Mouse (Mus musculus) kidney, adult 11 months (tissue): Measurements from ENCODE around the gene Uchl1.

ENCODE experiments used
- DNase-seq: peaks from one replicate; pipeline ENCODE4 v3.0.0; 2022

The Uchl1 gene

DNA sequence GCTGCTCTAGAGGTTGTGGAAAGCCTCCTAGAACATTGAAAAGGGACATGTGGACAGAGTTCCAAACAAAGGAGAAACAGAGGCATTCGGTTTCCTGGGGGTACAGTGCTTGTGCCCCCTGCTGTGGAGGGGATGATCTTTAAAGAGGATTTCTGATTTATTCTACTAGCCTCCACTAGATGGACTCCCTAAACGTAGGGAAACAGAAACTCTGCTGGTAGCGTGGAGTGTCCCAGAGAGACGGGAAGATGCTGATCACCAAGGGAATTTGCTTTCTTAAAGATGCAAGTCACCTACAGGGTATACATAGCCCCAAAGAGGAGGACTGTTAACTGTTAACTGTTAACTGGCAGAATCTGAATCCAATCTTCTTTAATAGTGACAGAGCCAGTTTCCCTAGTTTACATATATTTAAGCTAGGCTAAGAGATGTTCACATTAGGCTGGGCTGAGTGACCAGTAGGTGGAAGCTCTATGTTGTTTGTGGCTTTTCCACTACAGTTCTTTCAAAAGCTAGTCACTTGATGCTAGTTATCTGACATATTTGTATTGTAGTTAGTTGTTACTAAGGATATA is 34.6 kb downstream of the Uchl1 start:
- no peak for DNase-seq

DNA sequence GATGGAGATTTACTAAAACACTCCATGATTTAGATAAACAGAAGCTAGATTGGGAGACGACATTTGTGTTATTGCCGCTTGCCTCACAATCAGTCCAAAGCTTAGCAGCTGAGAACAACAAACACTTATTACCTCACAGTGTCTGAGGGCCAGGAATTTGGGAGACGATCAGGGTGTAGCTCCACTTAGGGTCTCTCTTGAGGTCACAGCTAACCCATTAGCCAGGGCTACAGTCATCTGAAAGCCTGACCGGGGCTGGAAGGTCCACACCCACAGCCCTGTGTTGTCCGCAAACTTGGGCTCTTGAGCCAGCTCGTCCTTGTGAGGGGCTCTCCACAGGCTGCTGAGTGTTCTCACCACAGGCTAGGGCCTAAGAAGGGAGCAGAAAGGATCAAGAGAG is 36.9 kb downstream of the Uchl1 start:
- no peak for DNase-seq

DNA sequence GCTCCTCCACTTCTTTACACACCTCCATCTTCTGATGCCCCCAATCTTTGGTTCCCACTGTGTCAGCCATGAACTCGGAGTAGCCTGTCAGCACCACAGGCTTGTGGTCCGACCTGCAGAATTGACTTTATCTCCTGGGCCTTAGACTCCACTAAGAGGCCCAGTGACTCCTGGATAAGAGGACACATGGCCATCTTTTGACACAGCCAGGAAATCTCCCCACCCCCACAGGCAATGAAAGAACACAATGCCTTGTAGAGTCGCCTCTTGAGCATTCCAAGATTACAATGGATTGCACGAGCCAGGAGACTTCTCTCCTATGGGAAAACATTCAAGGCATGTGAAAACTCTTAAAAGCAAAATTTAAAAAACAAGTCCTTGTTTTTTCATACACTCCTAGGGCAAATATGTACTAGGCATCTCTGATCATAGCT is 39.6 kb downstream of the Uchl1 start:
- no peak for DNase-seq

DNA sequence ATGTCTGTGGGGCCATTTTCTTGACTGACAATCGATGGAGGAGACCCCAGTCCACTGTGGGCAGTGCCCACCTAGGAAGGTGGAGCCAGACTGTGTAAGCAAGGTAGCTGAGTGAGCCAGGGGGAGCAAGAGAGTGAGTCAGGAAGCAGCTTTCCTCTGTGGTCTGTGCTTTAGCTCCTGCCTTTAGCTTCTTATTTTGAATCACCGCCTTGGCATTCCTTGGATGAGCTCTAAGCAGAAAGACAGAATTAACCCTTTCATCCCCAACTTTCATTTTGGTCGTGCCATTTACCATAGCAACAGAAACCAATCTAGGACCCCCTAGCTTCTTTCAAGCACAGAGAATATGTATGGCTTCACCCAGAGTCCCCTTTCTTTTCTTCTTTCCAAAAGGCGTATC is 42.0 kb downstream of the Uchl1 start:
- DNase-seq, result no peak

DNA sequence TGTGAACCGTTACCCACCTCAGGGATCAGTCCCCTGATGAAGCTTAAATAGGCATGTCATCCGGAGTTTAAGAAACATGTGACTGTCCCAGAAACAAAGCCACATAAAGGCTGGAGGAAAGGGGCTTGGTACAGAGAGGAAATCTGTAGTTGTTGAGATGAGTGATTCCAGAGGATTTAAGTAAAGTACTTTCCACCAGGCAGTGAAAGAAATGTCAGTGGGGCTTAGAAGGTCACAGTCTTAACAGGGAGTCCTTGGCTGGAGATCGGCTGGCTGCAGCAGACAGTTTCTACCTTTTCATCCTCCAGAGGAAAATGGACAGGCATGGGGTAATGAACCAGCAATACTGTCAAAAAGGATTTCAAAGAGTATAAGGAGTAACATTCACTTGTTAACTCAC is 42.5 kb downstream of the Uchl1 start:
- DNase-seq, result no peak

DNA sequence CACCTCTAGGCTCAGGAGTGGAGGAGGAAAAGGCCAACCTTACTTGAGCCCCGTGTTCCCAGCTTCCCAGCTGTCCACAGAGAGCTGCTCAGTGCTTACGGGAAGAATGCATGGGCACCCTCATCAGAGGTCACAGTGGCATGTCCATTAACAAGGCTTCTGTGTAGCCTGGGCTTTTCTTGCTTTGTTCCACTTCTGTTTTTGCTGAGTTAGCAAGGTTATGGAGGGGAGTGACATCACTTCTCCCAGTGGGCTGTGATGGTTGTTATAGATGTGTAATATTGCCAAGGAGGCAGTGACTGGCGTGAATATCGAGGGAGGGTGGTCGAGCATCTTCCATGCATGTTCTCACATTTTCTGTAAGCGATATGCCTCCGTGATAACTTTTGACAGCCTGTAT is 43.0 kb downstream of the Uchl1 start:
- no peak for DNase-seq

DNA sequence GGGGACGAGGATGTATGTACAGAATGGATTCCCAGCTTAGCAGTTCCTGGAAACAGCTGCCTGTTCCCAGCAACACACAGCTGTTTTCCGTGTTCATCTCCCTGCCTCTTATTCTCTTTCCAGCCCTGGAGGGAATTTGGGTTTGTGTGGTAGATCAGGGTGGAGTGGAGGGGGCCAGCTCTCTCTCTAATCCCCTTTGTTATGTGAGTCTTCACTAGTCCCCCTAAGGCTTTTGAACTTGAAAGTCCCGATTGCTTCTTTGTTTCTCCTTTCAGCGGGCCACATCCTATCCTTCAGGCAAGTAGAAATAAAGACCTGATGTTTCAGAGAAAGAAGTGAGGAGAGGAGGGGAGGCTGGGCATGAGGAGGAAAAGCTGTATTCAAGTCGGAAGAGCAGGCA is 45.0 kb downstream of the Uchl1 start:
- DNase-seq, result no peak

DNA sequence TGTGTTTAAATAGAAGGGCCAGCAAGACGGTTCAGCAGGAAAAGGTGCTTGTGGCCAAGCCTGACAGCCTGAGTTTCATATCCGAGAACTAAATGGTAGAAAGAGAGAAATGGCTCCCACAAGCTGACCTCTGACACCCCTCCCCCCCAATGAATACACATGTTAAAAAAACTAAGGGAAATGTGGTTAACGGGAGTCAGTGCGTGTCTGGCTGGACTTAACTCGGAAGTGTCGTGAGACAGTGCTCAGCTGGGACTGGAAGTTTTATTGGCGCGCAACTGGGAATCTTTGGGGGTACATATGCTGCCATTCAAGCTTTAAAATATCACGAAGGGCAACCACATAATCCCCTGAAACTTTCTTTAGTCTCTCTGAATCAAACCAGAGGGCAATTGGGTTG is 46.7 kb downstream of the Uchl1 start:
- no peak for DNase-seq

DNA sequence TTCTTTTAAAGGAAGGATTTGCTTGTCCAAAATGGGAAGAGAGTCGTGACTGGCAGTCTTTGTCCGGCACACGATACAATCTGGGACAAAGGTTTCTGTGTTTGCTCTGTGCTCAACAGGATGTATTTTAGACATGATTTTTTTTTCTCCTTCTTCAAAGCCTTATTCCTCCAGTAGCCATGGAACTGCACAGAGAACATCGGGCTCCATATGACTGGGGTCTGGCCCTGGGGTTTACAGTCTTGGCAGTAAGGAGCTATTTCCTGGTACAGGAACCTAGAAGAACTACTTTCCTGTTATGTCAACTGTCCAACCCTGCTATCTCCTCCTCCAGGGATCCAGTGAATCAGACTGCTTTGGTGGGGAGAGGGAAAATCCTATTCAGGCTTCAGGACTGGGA is 47.1 kb downstream of the Uchl1 start:
- no peak for DNase-seq

DNA sequence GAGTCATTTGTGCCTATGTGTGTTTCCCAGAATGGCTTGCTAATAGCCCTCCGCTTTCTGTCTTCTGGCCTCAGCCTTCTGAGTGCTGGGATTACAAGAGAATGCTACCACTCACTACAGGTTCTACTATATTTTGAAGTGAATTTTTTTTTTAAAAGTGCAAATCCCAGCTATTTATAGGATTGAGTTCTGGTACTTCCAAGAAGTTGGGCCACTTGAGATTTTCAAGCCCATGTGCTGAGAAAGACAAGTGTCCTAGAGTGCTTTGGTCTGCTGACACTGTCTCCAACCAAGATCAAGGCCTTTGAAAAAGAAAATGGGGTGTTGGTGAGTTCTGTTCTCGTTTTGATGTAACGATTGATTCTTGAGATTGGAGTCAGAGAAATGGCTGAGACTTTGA is 47.7 kb downstream of the Uchl1 start:
- no peak for DNase-seq

DNA sequence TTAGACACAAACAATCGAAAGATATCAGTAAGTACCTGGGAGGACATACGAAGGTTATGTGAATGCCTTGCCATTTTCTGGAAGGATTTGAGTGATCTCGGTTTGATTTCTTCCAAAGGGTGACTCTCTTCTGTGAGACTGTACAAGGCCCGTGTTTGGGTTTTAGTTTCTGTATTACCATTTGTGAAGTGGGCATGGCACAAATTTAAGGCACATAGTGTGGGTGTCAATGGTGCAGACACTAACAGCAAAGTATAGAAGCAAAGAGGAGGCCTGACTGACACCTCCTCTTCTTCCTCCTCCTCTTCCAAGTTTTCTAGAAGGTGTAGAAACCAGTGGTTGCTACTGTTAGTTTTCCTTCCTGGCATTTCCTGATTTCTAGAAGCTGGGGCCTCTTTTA is 53.4 kb downstream of the Uchl1 start:
- DNase-seq, result no peak

DNA sequence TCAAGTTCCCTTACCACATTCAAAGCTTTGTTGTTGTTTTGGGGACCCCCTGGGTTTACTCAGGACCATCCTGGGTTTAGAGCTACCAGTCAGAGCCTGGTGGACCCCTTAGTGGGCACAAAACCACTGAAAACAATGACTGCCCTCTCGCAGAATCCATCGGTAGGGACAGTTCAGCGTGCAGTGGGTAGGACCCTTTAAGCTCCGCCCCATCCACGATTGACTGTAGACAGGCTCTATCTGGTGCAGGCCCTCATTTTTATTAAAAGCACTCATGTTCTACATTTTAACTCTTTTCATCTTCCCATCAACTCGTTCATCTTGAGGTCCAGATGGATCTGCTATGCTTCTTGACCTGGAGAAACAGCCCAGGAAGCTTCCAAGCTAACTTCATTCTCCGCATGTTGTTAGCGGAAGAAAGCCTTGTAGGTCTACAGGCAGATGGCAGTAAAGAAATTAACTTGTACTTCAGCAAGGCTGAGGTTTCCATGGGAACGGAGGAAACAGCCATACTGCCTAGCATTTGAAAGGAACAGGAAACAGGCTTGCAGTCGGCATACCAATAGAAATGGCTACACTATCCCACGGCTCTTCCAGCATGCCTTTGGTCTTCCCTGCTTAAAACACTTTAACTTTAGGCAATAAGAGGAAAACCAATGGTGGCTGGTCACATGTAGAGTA is 54.9 kb downstream of the Uchl1 start:
- DNase-seq, result no peak

DNA sequence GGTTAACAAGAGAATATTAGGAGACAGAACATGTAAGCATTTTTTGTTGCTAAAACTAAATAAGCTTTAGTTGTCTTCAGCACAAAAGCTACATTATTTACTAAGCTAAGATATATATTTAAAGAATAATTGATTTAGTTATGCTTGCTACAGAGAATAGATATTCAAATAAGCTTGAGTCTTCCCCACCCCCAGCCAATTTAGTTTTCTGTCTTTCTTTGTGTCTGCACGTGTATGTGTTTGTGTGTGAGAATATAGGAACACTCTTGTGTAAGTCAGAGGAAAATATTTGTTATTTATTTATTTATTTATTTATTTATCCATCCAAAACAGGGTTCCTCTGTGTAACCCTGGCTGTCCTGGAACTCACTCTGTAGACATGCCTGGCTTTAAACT is 55.4 kb downstream of the Uchl1 start:
- no peak for DNase-seq

DNA sequence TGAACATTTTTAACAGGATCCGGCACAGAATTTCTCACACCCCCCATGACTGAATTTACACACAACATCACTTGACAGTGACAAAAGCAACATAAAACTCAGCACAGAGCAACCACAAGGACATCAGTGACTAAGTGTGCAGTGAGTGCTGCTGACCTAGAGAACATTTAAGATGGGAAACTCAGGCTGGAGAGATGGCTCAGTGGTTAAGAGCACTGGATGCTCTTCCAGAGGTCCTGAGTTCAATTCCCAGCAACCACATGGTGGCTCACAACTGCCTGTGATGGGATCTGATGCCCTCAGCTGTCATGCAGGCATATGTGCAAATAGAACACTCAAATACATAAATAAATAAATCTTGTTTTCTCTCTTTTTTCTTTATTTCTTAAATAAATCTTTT is 57.7 kb downstream of the Uchl1 start:
- DNase-seq, result no peak
